Comparison of ENCODE assay signal across 10 mouse cellular contexts in the genomic region with DNA sequence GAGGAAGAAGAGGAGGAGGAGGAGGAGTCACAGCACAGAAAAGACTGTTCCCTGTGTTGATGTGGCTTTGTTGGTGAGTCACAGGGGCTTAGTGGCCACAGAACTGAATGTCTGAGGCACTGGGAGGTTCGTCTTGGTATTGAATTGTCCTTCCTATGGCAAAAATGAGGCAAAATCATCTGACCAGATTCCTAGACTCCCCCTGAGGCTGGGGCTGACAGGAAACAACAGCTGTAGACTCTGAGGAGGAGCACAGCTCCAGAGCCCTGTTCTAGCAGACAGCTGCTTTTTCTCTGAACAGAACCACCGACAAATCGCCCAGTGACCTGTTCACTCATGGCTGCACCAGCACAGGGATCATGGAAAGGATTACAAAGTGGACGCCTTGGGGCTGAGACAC.
DNase-seq lines count a peak whose midpoint lies in the region; ATAC-seq and TF ChIP-seq lines count a peak whose summit lies in the region.
"Had no signal": no experiment of that assay in that cellular context is flagged by ENCODE, and none has a peak within 500 bp of the region (broad histone marks: within the 10 kb centered on the region; RNA-seq: fewer than 3 reads in every experiment).

No protein-coding gene starts in this region.

- no peak for ATAC-seq in midbrain, embryonic 16.5 days

- no peak for TF ChIP-seq CTCF in kidney, adult 2 months (conservative IDR thresholded peaks at IDR 0.05; ENCODE audit: insufficient read depth, insufficient read length, low read depth, low read length)

- H3K4me1 ChIP-seq in kidney, adult 2 months (ENCODE audit: control insufficient read depth, insufficient read depth, low read length) = no peaks in the 10 kb centered on the region
- peaks cover 47% of the 10 kb centered on the region for H3K4me1 ChIP-seq in midbrain, embryonic 16.5 days (ENCODE audit: control insufficient read depth, insufficient read depth, low read length)

- H3K4me3 ChIP-seq in kidney, adult 2 months (ENCODE audit: insufficient read depth, low read depth, low read length) = no peak overlapping the region
- H3K4me3 ChIP-seq in midbrain, embryonic 16.5 days (ENCODE audit: low read depth, low read length) = no peak overlapping the region
- H3K4me3 ChIP-seq: liver, embryonic 13.5 days had no signal

- H3K9ac ChIP-seq in midbrain, embryonic 16.5 days (ENCODE audit: low read depth, low read length) = 0 out of 2 replicates have a peak overlapping the region, but pooled peaks have one; percentile 10
- H3K9ac ChIP-seq: liver, embryonic 13.5 days had no signal

- H3K9me3 ChIP-seq in midbrain, embryonic 16.5 days (replicated peaks; ENCODE audit: control insufficient read depth, low read length, poor library complexity, severe bottlenecking) = no peaks in the 10 kb centered on the region
- H3K9me3 ChIP-seq: liver, embryonic 13.5 days had no signal

- TF ChIP-seq POLR2A in kidney, adult 2 months (IDR thresholded peaks at IDR 0.05; ENCODE audit: low read depth, low read length) = no peak

- DNase-seq in kidney, adult 2 months = peak; percentile 39
- no peak for DNase-seq in kidney, postnatal 36 days
- peak; percentile 93 for DNase-seq in Muller cell, postnatal 12 days (ENCODE audit: inconsistent ontology term)
- peak; percentile 54 for DNase-seq in fibroblast of lung, adult 2 months (ENCODE audit: low read depth)
- DNase-seq in cerebellum, postnatal 14 days = no peak
- DNase-seq in adrenal gland, postnatal 14 days = no peak
- DNase-seq: adrenal gland, postnatal 36 days; cerebellum, postnatal 36 days; liver, embryonic 13.5 days had no signal

- no peaks in the 10 kb centered on the region for H3K36me3 ChIP-seq in kidney, adult 2 months (ENCODE audit: control insufficient read depth, insufficient read depth, low read length)
- H3K36me3 ChIP-seq in midbrain, embryonic 16.5 days (ENCODE audit: control insufficient read depth, insufficient read depth, low read length) = no peaks in the 10 kb centered on the region
- H3K36me3 ChIP-seq: liver, embryonic 13.5 days had no signal

- H3K27me3 ChIP-seq in kidney, adult 2 months (replicated peaks; ENCODE audit: control insufficient read depth, insufficient read depth, low read length) = no peaks in the 10 kb centered on the region
- H3K27me3 ChIP-seq in midbrain, embryonic 16.5 days (ENCODE audit: control insufficient read depth, insufficient read depth, low read depth, low read length) = no peaks in the 10 kb centered on the region
- H3K27me3 ChIP-seq: liver, embryonic 13.5 days had no signal

- WGBS in kidney, adult 2 months = 44% methylated on average over 4 of the region's 4 CpGs
- WGBS in midbrain, embryonic 16.5 days = 27% methylated on average over 4 of the region's 4 CpGs

- no peak overlapping the region for H3K4me2 ChIP-seq in midbrain, embryonic 16.5 days (ENCODE audit: low read length)
- H3K4me2 ChIP-seq: liver, embryonic 13.5 days had no signal

- no peak overlapping the region; the same call in 1 of the 2 replicates for H3K27ac ChIP-seq in kidney, adult 2 months (ENCODE audit: insufficient read depth, low read depth, low read length)
- H3K27ac ChIP-seq in midbrain, embryonic 16.5 days (ENCODE audit: low read length) = 0 out of 2 replicates have a peak overlapping the region, but pooled peaks have one; percentile 33
- H3K27ac ChIP-seq: liver, embryonic 13.5 days had no signal

Comparison
In these comparisons a context has a peak if more than half of its experiments do, and no peak if none do; other contexts are left out.
1. DNase-seq: peak in kidney, adult 2 months (single experiment), Muller cell, postnatal 12 days (single experiment) and fibroblast of lung, adult 2 months (single experiment); none in kidney, postnatal 36 days (0 of 2), cerebellum, postnatal 14 days (0 of 2) and adrenal gland, postnatal 14 days (single experiment).